Mouse (Mus musculus) liver, adult 2 months (tissue): Measurements from ENCODE around the gene Slc4a7. TPM values are rescaled to one million over a fixed set of nuclear protein-coding genes. Genes with fewer than 3 reads are reported as not detected.

ENCODE experiments used
- DNase-seq: peaks from one replicate; pipeline ENCODE4 v3.0.0-alpha.2; 2011; ENCODE audit warnings: low read depth, low spot score; ENCODE audit errors: extremely low read depth
- H3K27ac ChIP-seq: fragments of 200-500 bp; replicated peaks from 2 replicates; pipeline ENCODE4 v1.5.1; 2012; ENCODE audit warnings: low read depth, mild to moderate bottlenecking, control low read depth, inconsistent platforms, low read length; ENCODE audit not compliant: insufficient read depth
- H3K27me3 ChIP-seq: fragments of 200-500 bp; 2 replicates; pipeline ENCODE4 v1.6.1; 2012; ENCODE audit warnings: mild to moderate bottlenecking, moderate library complexity, low read length, inconsistent platforms; ENCODE audit not compliant: control insufficient read depth, insufficient read depth
- H3K36me3 ChIP-seq: fragments of 200-500 bp; 2 replicates; pipeline ENCODE4 v1.6.1; 2012; ENCODE audit warnings: low read length, inconsistent platforms; ENCODE audit not compliant: control insufficient read depth, insufficient read depth
- H3K4me1 ChIP-seq: fragments of 200-500 bp; 2 replicates; pipeline ENCODE4 v1.6.1; 2011; ENCODE audit warnings: low read length; ENCODE audit not compliant: control insufficient read depth, insufficient read depth
- H3K4me3 ChIP-seq: fragments of 200-500 bp; 2 replicates; pipeline ENCODE4 v1.5.1; 2011; ENCODE audit warnings: low read depth, mild to moderate bottlenecking, control low read depth, low read length, moderate library complexity; ENCODE audit not compliant: insufficient read depth
- H3K79me2 ChIP-seq: fragments of 200-500 bp; 2 replicates; pipeline ENCODE4 v1.6.1; 2012; ENCODE audit warnings: inconsistent platforms, mild to moderate bottlenecking, low read length, moderate library complexity; ENCODE audit not compliant: control insufficient read depth, insufficient read depth
- H3K9ac ChIP-seq: fragments of 200-500 bp; 2 replicates; pipeline ENCODE4 v1.6.1; 2012; ENCODE audit warnings: low read depth, mild to moderate bottlenecking, control low read depth, inconsistent platforms, low read length
- CTCF ChIP-seq: fragments of 200-500 bp; IDR thresholded peaks from 2 replicates; pipeline ENCODE4 v1.5.1; 2011; ENCODE audit warnings: low read depth, low read length, control low read depth
- POLR2A ChIP-seq: fragments of 200-500 bp; IDR thresholded peaks from 2 replicates; pipeline ENCODE4 v1.6.1; 2011; ENCODE audit warnings: low read length, control low read depth; ENCODE audit not compliant: insufficient read depth; ENCODE audit errors: extremely low read depth
- WGBS: fragments of 180-500 bp; shearing (Covaris S2); methylation state at CpG from one replicate; pipeline ENCODE4 v1.1.7; 2018; 5-methylcytosine and 5-hydroxymethylcytosine counted together
- polyA plus RNA-seq: library from polyadenylated mRNA; depleted of rRNA; stranded (reverse); fragments of >200 nt; gene quantifications from 2 replicates; pipeline ENCODE4 v1.2.3, GENCODE M21; 2012; rRNA removed
- total RNA-seq: library from RNA; depleted of rRNA; stranded (reverse); fragments of >200 nt; gene quantifications from 2 replicates; pipeline ENCODE4 v1.2.3, GENCODE M21; 2014; rRNA removed

The Slc4a7 gene
- total and polyA plus RNA-seq, 2 experiments, result 1.4 to 10.2 TPM

DNA sequence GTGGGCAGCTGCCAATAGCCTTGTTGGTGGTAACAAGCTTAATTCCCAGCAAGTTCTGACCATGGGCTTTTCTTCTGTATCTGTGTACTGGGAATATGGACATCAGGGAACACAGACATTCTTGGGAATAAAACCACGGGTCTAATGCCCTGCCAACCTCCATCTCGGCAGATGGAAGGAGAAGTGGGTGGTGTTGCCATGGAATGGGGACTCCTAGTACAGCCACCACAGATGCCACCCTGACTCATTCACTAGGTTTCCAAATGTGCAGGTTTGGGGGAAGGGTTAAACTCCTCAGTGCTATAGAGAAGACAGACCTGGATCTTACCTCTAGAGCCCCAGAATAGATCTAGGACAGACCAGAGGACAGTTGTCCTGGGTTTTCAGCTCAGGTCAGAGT, 132.2 kb downstream of the Slc4a7 start:
- no peak for TF ChIP-seq CTCF
- no peak for TF ChIP-seq POLR2A
- no peak for DNase-seq
- Histone ChIP-seq H3K27ac (no peak overlapping the region), H3K27me3 (no peaks in the 10 kb centered on the region), H3K79me2 (no peaks in the 10 kb centered on the region), H3K9ac (no peak overlapping the region), H3K4me3 (no peak overlapping the region), H3K4me1 (no peaks in the 10 kb centered on the region), H3K36me3 (no peaks in the 10 kb centered on the region)
- WGBS, result 91% methylated on average over 2 of the region's 2 CpGs

GRCm38 (mm10) chr14:14837627-14838026, 135.5 kb downstream of the Slc4a7 start:
- Histone ChIP-seq H3K27ac (no peak overlapping the region), H3K36me3 (no peaks in the 10 kb centered on the region), H3K4me1 (no peaks in the 10 kb centered on the region), H3K9ac (no peak overlapping the region), H3K27me3 (no peaks in the 10 kb centered on the region), H3K4me3 (no peak overlapping the region), H3K79me2 (no peaks in the 10 kb centered on the region)
- 79% methylated on average over 4 of the region's 4 CpGs for WGBS
- DNase-seq, result no peak
- TF ChIP-seq CTCF (no peak), POLR2A (no peak)

DNA sequence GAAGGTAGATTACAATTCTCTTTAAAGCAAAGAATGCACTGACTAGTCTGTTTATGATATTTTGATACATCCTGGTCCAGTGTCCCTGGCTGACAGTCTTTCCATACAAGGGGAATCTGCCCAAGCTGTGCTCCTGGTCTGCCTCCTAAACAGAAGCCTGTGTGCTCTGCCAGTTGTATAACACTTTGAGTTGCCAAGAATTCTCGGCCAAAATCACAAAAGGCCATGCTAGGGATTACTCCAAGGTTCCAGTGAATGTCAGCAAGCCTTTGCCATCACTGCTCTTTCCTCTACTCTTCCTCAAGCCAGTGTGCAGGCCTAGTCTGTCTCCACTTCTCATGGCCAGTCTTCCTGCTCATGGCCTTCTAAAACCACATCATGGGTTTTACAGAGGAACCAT, 136.0 kb downstream of the Slc4a7 start:
- no peak overlapping the region for H3K27ac ChIP-seq
- no peaks in the 10 kb centered on the region for H3K79me2 ChIP-seq
- no peaks in the 10 kb centered on the region for H3K36me3 ChIP-seq
- no peak overlapping the region for H3K9ac ChIP-seq
- TF ChIP-seq POLR2A, result no peak
- no peak for TF ChIP-seq CTCF
- DNase-seq, result no peak
- WGBS, result 51% methylated on average over 1 of the region's 1 CpGs
- no peaks in the 10 kb centered on the region for H3K4me1 ChIP-seq
- no peak overlapping the region for H3K4me3 ChIP-seq
- no peaks in the 10 kb centered on the region for H3K27me3 ChIP-seq

GRCm38 (mm10) chr14:14842734-14843530, 140.9 kb downstream of the Slc4a7 start:
- no peaks in the 10 kb centered on the region for H3K36me3 ChIP-seq
- no peak for DNase-seq
- no peaks in the 10 kb centered on the region for H3K4me1 ChIP-seq
- no peak overlapping the region for H3K4me3 ChIP-seq
- H3K9ac ChIP-seq, result no peak overlapping the region
- H3K79me2 ChIP-seq, result no peaks in the 10 kb centered on the region
- 72% methylated on average over 8 of the region's 8 CpGs for WGBS
- TF ChIP-seq POLR2A (no peak), CTCF (no peak)
- no peaks in the 10 kb centered on the region for H3K27me3 ChIP-seq
- H3K27ac ChIP-seq, result no peak overlapping the region

Other genes with a start within 250 kb of the Slc4a7 start
- gene Nek10, start 101.1 kb downstream of the Slc4a7 start, total RNA-seq, result under 0.01 TPM in 1 of 2 replicates, not detected in the other
- not detected in 2 replicates for gene Nek10, start 101.1 kb downstream of the Slc4a7 start, polyA plus RNA-seq